Mouse (Mus musculus) kidney, adult 2 months (tissue): Measurements from ENCODE around the gene Myo15b.

ENCODE experiments used
- CTCF ChIP-seq: fragments of 200-500 bp; conservative IDR thresholded peaks from 2 replicates; pipeline ENCODE4 v1.5.1; 2011; ENCODE audit warnings: low read depth, mild to moderate bottlenecking, control low read depth, low read length, moderate library complexity, mixed read lengths; ENCODE audit not compliant: insufficient read depth, insufficient read length
- POLR2A ChIP-seq: fragments of 200-500 bp; IDR thresholded peaks from one replicate; pipeline ENCODE4 v1.6.1; 2011; ENCODE audit warnings: low read depth, low read length, control low read depth

DNA sequence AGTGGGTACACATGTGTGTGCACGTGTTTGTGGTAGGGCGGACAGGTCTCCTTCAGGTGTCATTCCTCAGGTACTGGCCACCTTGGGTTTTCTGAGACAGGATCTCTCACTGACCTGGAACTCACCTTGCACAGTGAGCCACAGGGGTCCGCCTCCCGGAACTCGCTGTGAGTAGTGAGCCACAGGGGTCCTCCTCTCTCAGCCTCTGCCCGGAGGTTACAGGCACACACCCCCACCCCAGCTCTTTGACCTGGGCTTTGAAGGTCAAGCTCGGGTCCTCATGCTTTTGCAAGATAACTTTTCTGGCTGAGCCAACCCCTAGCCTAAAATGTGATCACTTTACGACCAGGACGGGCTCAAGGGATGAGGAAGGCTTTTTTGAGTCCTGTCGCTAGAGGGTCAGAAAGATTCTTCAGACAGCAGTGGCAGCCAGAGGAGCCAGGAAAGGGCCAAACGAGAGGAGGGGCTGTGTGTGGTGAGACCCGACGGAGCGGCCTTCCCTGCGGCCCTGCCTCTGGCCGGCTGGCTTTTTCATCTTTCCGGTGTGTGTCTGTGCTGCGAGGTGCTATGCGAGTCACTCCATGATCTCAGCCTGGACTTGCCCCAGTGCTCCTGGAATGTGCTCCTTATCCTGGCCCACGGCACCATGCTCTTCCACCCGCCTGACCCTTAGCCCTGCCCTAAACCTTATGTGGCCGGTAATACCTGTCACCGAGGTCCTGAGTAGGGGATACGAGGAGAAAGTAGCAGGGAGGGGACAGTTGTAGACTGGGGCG is 27.5 kb upstream of the Myo15b start:
- TF ChIP-seq POLR2A (no peak), CTCF (no peak)
